Mouse (Mus musculus): ENCODE data around the gene Oser1. TPM values are rescaled to one million over a fixed set of nuclear protein-coding genes. Genes with fewer than 3 reads are reported as not detected.

Oser1 gene
- polyA plus RNA-seq (2012; rRNA removed): 37.7 and 39.4 TPM in 2 replicates

DNA sequence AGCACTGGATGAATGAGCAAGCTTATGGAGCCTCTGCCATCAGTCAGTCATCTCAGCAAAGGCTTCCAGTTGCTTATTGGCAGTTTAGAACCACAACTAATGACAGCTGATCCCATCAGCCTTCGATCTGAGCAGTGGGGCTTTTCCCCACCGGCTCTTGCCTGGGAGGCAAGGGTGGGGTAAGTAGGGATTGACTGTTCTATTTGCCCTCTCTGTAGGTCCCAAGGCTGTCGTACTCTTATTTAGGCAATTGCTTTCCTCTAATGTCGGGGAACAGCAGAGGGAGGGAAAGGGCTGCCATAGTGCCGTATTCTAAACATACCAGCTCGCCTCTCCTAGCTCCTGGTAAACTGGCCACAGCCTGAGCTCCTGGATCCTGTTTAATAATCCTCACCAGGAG, at the start of gene Oser1:
Gene Oser1 (minus strand): TSS at position 101 of the 400 bp plus-strand sequence.
- H3K27ac ChIP-seq (ENCODE audit: insufficient read depth, low read length): no peak within 1 kb of the TSS
- 72% methylated on average over 6 of the region's 6 CpGs for WGBS
- TF ChIP-seq POLR2A (IDR thresholded peaks at IDR 0.05; ENCODE audit: borderline replicate concordance, insufficient read depth, low read length) (no peak), CTCF (IDR thresholded peaks at IDR 0.05; ENCODE audit: borderline replicate concordance, insufficient read depth, low read depth, low read length) (no peak)
- H3K27me3 ChIP-seq (ENCODE audit: control insufficient read depth, insufficient read depth, low read length): no peaks in the 10 kb centered on the region
- peaks cover 13% of the 10 kb centered on the region for H3K4me1 ChIP-seq (ENCODE audit: control insufficient read depth, insufficient read depth, low read length)
- no peak for DNase-seq
- H3K4me3 ChIP-seq (replicated peaks; ENCODE audit: insufficient read depth, low read depth, low read length): no peak within 1 kb of the TSS

DNA sequence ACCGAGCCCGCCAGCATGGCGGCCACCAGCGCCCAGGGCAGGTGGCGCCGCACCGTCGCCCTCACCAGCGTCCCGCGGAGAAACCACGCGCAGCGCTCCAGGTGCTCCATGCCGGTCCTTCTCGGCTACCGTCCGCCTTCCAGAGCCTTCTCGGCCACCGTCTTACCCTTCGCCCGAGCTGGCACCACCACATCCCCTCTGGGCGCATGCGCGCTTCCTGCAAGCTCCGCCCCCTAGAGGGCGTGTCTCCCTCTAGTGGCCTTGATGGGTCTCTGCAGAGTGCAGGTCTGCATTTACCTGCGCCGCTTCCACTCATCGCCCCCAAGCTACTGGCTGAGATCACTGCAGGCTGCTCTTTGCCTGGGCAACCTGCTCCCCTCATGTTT, 48.0 kb upstream of the Oser1 start, which contains the start of gene Fitm2:
Gene Fitm2 (minus strand): TSS at position 164 of the 386 bp plus-strand sequence.
- Histone ChIP-seq H3K27ac (ENCODE audit: insufficient read depth, low read length) (peak within 1 kb of the TSS; percentile 72), H3K4me3 (replicated peaks; ENCODE audit: insufficient read depth, low read depth, low read length) (peak within 1 kb of the TSS; percentile 90), H3K27me3 (ENCODE audit: control insufficient read depth, insufficient read depth, low read length) (no peaks in the 10 kb centered on the region), H3K4me1 (ENCODE audit: control insufficient read depth, insufficient read depth, low read length) (peaks cover 2% of the 10 kb centered on the region; the same call in 1 of the 2 replicates)
- WGBS: 1% methylated on average over 30 of the region's 30 CpGs
- TF ChIP-seq POLR2A (IDR thresholded peaks at IDR 0.05; ENCODE audit: borderline replicate concordance, insufficient read depth, low read length) (peak; percentile 58; the same call in 1 of the 2 replicates), CTCF (IDR thresholded peaks at IDR 0.05; ENCODE audit: borderline replicate concordance, insufficient read depth, low read depth, low read length) (peak; percentile 100)
- peak; percentile 96 to 99 for DNase-seq

DNA sequence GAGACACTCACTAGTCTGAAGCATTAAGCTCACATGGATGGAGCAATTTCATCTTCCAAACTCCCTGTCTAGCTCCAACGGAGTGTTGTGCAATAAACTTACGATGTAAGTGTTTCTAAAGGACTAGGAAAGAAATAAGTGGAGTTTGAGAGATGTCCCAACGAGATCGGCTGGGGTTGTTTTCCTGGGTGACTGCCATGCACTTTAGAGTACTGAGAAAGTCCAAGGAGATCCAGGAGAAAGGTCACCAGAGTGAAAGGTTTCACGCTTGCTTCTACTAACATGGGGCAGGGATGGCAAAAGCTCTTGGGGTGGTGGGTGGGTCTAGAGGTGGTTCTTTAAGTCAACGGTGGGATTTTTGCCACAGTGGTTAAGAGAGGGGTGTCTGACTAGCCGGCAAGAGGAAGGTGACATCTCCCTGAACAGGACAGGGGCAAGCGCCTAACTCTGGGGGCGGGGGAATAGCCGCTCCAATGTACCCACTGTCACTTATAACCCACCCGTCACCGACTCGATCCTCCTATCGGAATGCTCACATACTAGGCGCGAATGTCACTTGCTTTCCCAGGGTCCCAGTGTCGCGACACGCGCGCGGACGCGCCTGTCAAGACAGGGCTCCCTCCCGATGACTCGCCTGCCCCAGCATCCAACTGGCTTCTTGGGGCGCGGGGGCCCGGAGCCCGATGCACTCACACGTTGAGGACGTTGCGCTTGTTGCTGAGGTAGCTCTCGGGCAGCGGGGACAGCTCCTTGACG, 47.4 kb upstream of the Oser1 start:
- H3K4me3 ChIP-seq (replicated peaks; ENCODE audit: insufficient read depth, low read depth, low read length): peak overlapping the region; percentile 90
- no peak for TF ChIP-seq POLR2A (IDR thresholded peaks at IDR 0.05; ENCODE audit: borderline replicate concordance, insufficient read depth, low read length)
- TF ChIP-seq CTCF (IDR thresholded peaks at IDR 0.05; ENCODE audit: borderline replicate concordance, insufficient read depth, low read depth, low read length): no peak
- H3K4me1 ChIP-seq (ENCODE audit: control insufficient read depth, insufficient read depth, low read length): peaks cover 2% of the 10 kb centered on the region; the same call in 1 of the 2 replicates
- no peak for DNase-seq
- peak overlapping the region; percentile 72 for H3K27ac ChIP-seq (ENCODE audit: insufficient read depth, low read length)
- WGBS: 4% methylated on average over 36 of the region's 36 CpGs
- H3K27me3 ChIP-seq (ENCODE audit: control insufficient read depth, insufficient read depth, low read length): no peaks in the 10 kb centered on the region

DNA sequence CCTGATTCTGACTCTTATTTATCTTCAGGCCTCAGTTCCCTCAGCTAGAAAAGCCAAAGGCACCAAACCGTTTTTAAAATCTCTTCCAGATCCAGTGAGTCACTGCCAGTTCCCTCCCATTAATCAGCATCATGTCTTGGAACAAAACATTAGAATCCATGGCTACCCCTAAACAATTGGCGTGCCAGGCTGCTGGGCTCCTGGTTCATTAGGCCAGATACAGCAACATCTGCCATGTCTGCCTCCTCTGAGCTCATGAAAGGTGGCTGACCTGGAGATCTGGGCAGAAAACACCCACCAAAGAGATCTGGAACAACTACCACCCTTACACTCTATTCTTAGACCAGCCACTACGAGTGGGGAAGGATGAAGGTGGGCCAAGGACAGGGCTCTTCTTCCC, 46.6 kb upstream of the Oser1 start:
- peak overlapping the region; percentile 5 for H3K4me3 ChIP-seq (replicated peaks; ENCODE audit: insufficient read depth, low read depth, low read length)
- no peak overlapping the region for H3K27ac ChIP-seq (ENCODE audit: insufficient read depth, low read length)
- TF ChIP-seq POLR2A (IDR thresholded peaks at IDR 0.05; ENCODE audit: borderline replicate concordance, insufficient read depth, low read length) (no peak), CTCF (IDR thresholded peaks at IDR 0.05; ENCODE audit: borderline replicate concordance, insufficient read depth, low read depth, low read length) (no peak)
- DNase-seq: no peak
- H3K4me1 ChIP-seq (ENCODE audit: control insufficient read depth, insufficient read depth, low read length): peaks cover 2% of the 10 kb centered on the region; the same call in 1 of the 2 replicates
- H3K27me3 ChIP-seq (ENCODE audit: control insufficient read depth, insufficient read depth, low read length): no peaks in the 10 kb centered on the region
- WGBS: 27% methylated on average over 3 of the region's 3 CpGs

DNA sequence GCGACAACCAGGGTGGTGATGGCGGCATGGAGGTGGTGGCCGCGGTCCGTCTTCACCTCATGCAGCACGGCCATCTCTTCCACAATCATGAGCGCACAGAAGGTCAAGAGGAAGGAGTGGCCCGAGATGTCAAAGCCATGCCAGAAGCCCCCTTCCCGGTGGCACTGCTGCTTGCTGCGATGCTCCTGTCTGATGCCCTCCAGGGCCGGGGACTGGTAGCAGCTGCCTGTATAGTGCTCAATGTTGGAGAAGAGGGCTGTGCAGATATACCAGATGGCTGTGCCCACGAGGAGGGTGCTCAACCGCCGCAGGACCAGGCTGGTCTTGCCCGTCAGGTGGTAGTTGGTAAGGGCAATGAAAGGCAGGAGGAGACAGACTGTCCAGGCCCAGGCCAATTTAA, 45.2 kb upstream of the Oser1 start:
- 78% methylated on average over 15 of the region's 15 CpGs for WGBS
- H3K4me1 ChIP-seq (ENCODE audit: control insufficient read depth, insufficient read depth, low read length): peaks cover 3% of the 10 kb centered on the region; the same call in 1 of the 2 replicates
- H3K27ac ChIP-seq (ENCODE audit: insufficient read depth, low read length): no peak overlapping the region
- H3K4me3 ChIP-seq (replicated peaks; ENCODE audit: insufficient read depth, low read depth, low read length): no peak overlapping the region
- H3K27me3 ChIP-seq (ENCODE audit: control insufficient read depth, insufficient read depth, low read length): no peaks in the 10 kb centered on the region
- TF ChIP-seq CTCF (IDR thresholded peaks at IDR 0.05; ENCODE audit: borderline replicate concordance, insufficient read depth, low read depth, low read length) (no peak), POLR2A (IDR thresholded peaks at IDR 0.05; ENCODE audit: borderline replicate concordance, insufficient read depth, low read length) (no peak)
- no peak for DNase-seq

DNA sequence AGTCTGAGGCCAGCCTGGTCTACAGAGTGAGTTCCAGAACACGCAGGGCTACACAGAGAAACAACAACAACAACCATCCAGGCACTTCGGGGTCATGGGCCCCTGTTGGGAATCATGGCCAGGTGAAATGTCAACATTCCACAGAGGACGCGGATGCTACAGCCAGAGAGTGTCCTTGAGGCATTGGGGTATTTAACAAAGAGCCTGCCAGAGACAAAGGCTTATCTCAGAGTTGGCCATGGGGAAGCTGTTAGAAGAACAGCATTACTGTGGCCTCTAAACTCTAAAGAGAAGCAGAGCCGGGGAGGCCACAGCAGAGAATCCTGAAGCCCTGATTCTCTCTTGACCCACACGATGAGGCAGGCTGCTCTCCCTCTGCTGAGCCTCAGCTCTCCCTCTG, 44.4 kb upstream of the Oser1 start:
- 85% methylated on average over 6 of the region's 6 CpGs for WGBS
- Histone ChIP-seq H3K4me3 (replicated peaks; ENCODE audit: insufficient read depth, low read depth, low read length) (no peak overlapping the region), H3K4me1 (ENCODE audit: control insufficient read depth, insufficient read depth, low read length) (peaks cover 11% of the 10 kb centered on the region), H3K27ac (ENCODE audit: insufficient read depth, low read length) (no peak overlapping the region), H3K27me3 (ENCODE audit: control insufficient read depth, insufficient read depth, low read length) (no peaks in the 10 kb centered on the region)
- DNase-seq: no peak
- TF ChIP-seq CTCF (IDR thresholded peaks at IDR 0.05; ENCODE audit: borderline replicate concordance, insufficient read depth, low read depth, low read length): no peak
- no peak for TF ChIP-seq POLR2A (IDR thresholded peaks at IDR 0.05; ENCODE audit: borderline replicate concordance, insufficient read depth, low read length)

DNA sequence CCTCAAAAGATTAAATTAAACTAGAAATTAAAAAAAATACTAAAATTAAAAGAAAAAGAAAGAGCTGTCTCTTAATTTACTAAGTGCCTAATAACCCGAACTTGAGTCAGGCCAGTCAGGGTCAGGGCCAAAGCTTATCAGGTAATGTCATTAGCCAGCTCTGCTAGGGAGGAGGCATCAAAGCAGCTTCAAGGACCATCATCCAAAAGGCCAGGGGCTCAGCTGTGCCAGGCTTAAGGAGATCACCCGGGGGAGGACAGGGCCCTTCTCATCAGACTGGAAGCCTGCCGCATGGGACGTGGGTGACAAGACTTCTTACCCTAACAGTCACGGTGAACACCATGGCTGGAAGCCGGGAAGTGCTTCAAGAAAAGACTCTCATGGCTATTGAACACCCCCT, 43.1 kb upstream of the Oser1 start:
- 90% methylated on average over 6 of the region's 6 CpGs for WGBS
- H3K4me3 ChIP-seq (replicated peaks; ENCODE audit: insufficient read depth, low read depth, low read length): no peak overlapping the region
- TF ChIP-seq POLR2A (IDR thresholded peaks at IDR 0.05; ENCODE audit: borderline replicate concordance, insufficient read depth, low read length) (no peak), CTCF (IDR thresholded peaks at IDR 0.05; ENCODE audit: borderline replicate concordance, insufficient read depth, low read depth, low read length) (no peak)

DNA sequence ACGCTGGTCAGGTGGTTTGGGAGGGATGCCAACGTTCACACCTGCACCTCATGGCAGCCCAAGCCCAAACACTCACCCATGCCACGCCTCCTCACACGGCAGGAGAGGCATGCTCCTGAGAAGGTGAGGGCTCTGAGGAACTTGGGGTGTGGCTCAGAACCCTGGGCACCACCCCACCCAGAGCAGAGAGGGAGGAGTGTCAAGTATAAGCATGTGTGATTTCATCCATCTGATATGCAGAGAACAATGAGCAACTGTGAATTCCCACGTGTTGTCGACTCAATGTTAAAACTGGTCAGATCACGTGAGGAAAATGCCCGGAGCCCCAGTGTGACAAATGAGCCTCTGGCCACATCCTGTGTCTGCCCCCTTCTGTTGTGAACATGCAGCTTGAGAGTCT, 42.3 kb upstream of the Oser1 start:
- TF ChIP-seq CTCF (IDR thresholded peaks at IDR 0.05; ENCODE audit: borderline replicate concordance, insufficient read depth, low read depth, low read length) (no peak), POLR2A (IDR thresholded peaks at IDR 0.05; ENCODE audit: borderline replicate concordance, insufficient read depth, low read length) (no peak)
- no peak overlapping the region for H3K4me3 ChIP-seq (replicated peaks; ENCODE audit: insufficient read depth, low read depth, low read length)
- no peaks in the 10 kb centered on the region for H3K27me3 ChIP-seq (ENCODE audit: control insufficient read depth, insufficient read depth, low read length)
- WGBS: 67% methylated on average over 8 of the region's 8 CpGs
- no peak for DNase-seq
- no peak overlapping the region for H3K27ac ChIP-seq (ENCODE audit: insufficient read depth, low read length)
- H3K4me1 ChIP-seq (ENCODE audit: control insufficient read depth, insufficient read depth, low read length): peaks cover 19% of the 10 kb centered on the region

More for the DNA sequence above, 43.1 kb upstream of the Oser1 start:
- no peak for DNase-seq
- Histone ChIP-seq H3K27ac (ENCODE audit: insufficient read depth, low read length) (no peak overlapping the region), H3K27me3 (ENCODE audit: control insufficient read depth, insufficient read depth, low read length) (no peaks in the 10 kb centered on the region), H3K4me1 (ENCODE audit: control insufficient read depth, insufficient read depth, low read length) (peaks cover 19% of the 10 kb centered on the region)
